Mouse (Mus musculus): ENCODE data around the gene Cel.

DNA sequence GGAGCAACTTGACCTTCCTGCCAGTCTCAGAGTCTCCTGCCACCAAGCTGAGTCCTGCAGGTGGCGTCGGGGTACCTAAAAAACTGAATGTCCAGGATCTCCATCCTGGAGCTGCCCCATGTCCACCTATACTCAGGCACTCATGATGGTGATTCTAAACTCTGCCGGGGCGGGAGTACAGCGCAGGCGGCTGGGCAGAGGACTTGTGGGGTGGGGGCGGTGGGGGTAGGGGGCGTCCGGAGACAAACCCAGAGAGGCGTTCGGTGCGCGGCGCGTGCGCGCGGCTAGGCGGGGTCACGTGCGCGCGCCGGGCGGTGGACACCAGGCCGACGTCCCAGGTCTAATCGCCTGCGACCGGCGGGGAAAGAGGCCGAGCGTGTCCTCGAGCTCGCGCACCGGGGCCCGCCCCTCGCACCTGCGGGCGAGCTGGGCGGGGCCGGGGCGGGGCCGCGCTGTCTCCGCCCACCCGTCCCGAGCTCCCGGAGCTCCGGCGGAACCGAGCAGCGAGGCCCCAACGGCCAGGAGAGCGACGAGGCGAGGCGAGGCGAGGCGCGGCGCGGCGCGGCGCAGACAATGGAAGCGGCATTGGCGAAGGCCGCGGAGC is 50.3 kb downstream of the Cel start, which contains the start of gene Ralgds:
- TF ChIP-seq CTCF (IDR thresholded peaks at IDR 0.05; ENCODE audit: insufficient read depth, low read length), result 0 out of 2 replicates have a peak, but pooled peaks have one; percentile 22
- TF ChIP-seq POLR2A (IDR thresholded peaks at IDR 0.05; ENCODE audit: borderline replicate concordance, extremely low read depth, low read depth, low read length), result no peak; the same call in 1 of the 2 replicates
